Mouse (Mus musculus) hindbrain, postnatal 0 days (tissue): ENCODE measurements around the gene Elk3. TPM values are rescaled to one million over a fixed set of nuclear protein-coding genes. Genes with fewer than 3 reads are reported as not detected.

Experiments
- ATAC-seq: fragments of 200-750 bp; cut with Nextera tagmentation; 2 replicates; pipeline ENCODE4 v1.8.0; 2017; ENCODE audit warnings: mild to moderate bottlenecking, moderate TSS enrichment, moderate library complexity
- DNase-seq: peaks from one replicate; pipeline ENCODE4 v3.0.0-alpha.2; 2015; ENCODE audit warnings: low spot score
- H3K27ac ChIP-seq: fragments of 300-500 bp; sonication (generic); 2 replicates; pipeline ENCODE4 v1.5.1; 2014; ENCODE audit warnings: mild to moderate bottlenecking
- H3K27me3 ChIP-seq: fragments of 300-500 bp; sonication (generic); 2 replicates; pipeline ENCODE4 v1.6.1; 2014; ENCODE audit warnings: low read length, mixed read lengths; ENCODE audit not compliant: insufficient read depth
- H3K36me3 ChIP-seq: fragments of 300-500 bp; sonication (generic); 2 replicates; pipeline ENCODE4 v1.6.1; 2014; ENCODE audit warnings: low read length, mixed read lengths; ENCODE audit not compliant: insufficient read depth
- H3K4me1 ChIP-seq: fragments of 300-500 bp; sonication (generic); 2 replicates; pipeline ENCODE4 v1.6.1; 2014; ENCODE audit warnings: antibody characterized with exemption, low read length, mixed read lengths; ENCODE audit not compliant: insufficient read depth
- H3K4me2 ChIP-seq: fragments of 300-500 bp; sonication (generic); 2 replicates; pipeline ENCODE4 v1.6.1; 2014; ENCODE audit warnings: low read depth, mild to moderate bottlenecking, low read length, moderate library complexity, mixed read lengths
- H3K4me3 ChIP-seq: fragments of 300-500 bp; sonication (generic); 2 replicates; pipeline ENCODE4 v1.5.1; 2014; ENCODE audit warnings: low read length
- H3K9ac ChIP-seq: fragments of 300-500 bp; sonication (generic); replicated peaks from 2 replicates; pipeline ENCODE4 v1.6.1; 2014; ENCODE audit warnings: mild to moderate bottlenecking, low read length, moderate library complexity, mixed read lengths
- H3K9me3 ChIP-seq: fragments of 300-500 bp; sonication (generic); 2 replicates; pipeline ENCODE4 v1.6.1; 2016; ENCODE audit warnings: low read length, mixed read lengths
- CTCF ChIP-seq: IDR thresholded peaks from 2 replicates; pipeline ENCODE4 v1.5.1; 2016; ENCODE audit warnings: antibody characterized with exemption, control low read depth, low read depth
- WGBS: fragments of 180-500 bp; shearing (Covaris S2); extraction: QIAGEN DNeasy Blood & Tissue Kit; methylation state at CpG from one replicate; pipeline ENCODE4 v1.1.7; 2014; 5-methylcytosine and 5-hydroxymethylcytosine counted together
- polyA plus RNA-seq: library from polyadenylated mRNA; unstranded; fragments of >200 nt; fragmentation: Nextera tagmentation; extraction: Ambion mirVana; gene quantifications from 2 replicates; pipeline ENCODE4 v1.2.1, GENCODE M21; 2015
- total RNA-seq: library from RNA; depleted of rRNA; stranded (reverse); fragments of >200 nt; gene quantifications from 2 replicates; pipeline ENCODE4 v1.2.3, GENCODE M21; 2014

Gene Elk3
- total and polyA plus RNA-seq, 2 experiments from 2014 or later = 7.1 to 7.6 TPM

DNA sequence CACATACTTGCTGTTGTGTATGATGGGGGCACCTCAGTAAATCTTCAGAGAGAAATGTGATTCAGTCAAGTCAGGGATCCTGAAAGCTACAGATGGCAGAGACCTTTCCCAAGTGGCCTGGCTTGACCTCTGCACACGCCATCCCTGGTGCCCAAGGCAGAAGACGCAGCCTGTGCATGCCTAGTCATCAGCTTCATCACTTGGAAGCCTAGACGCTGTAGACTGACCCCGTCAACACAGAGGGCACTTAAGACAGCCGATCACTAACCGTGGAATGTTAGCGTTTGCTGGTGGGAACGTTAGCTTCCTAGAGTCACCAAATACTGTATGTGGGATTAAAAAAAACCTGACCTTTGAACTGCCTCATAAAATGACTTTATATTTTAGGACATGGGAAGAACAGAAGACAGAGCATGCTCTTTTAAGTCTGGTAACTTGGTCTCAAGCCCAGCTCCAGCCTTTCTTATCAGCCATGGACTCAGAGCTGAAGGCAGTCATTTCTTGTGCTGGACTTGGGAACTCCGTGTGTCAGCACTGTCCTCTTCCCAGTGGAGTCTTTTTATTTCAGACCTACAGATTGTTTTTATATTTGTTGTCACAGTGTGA lies 71.6 kb downstream of the Elk3 start:
- WGBS = 76% methylated on average over 9 of the region's 9 CpGs
- no peak for TF ChIP-seq CTCF
- ATAC-seq = no peak
- Histone ChIP-seq H3K27me3 (no peaks in the 10 kb centered on the region), H3K27ac (no peak overlapping the region), H3K36me3 (peaks cover 36% of the 10 kb centered on the region), H3K4me2 (no peak overlapping the region), H3K9me3 (no peaks in the 10 kb centered on the region), H3K4me1 (no peaks in the 10 kb centered on the region), H3K4me3 (no peak overlapping the region), H3K9ac (no peak overlapping the region)
- no peak for DNase-seq

DNA sequence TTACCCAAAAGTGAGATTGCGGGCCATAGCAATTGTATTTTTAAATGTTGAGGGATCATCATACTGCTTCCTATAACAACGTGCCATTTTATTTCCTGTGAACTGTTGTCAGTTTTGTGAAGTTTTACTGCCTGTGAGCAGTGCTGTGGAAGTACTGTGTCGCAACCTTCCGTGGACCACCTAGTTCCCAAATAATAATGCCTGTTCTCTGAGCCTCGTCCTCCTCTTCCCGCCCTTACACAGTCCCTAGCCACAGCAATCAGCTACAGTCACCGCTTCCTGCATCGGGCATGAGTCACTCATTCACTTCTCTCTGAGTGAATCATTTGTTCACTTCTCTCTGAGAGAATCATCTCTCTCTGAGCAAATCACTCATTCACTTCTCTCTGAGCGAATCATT lies 76.2 kb downstream of the Elk3 start:
- H3K4me1 ChIP-seq = no peaks in the 10 kb centered on the region
- H3K9me3 ChIP-seq = no peaks in the 10 kb centered on the region
- H3K27me3 ChIP-seq = no peaks in the 10 kb centered on the region
- no peak overlapping the region for H3K9ac ChIP-seq
- WGBS = 95% methylated on average over 9 of the region's 9 CpGs
- DNase-seq (no peak), ATAC-seq (no peak)
- H3K27ac ChIP-seq = no peak overlapping the region
- peaks cover 31% of the 10 kb centered on the region for H3K36me3 ChIP-seq
- no peak for TF ChIP-seq CTCF
- no peak overlapping the region for H3K4me3 ChIP-seq
- H3K4me2 ChIP-seq = no peak overlapping the region

DNA sequence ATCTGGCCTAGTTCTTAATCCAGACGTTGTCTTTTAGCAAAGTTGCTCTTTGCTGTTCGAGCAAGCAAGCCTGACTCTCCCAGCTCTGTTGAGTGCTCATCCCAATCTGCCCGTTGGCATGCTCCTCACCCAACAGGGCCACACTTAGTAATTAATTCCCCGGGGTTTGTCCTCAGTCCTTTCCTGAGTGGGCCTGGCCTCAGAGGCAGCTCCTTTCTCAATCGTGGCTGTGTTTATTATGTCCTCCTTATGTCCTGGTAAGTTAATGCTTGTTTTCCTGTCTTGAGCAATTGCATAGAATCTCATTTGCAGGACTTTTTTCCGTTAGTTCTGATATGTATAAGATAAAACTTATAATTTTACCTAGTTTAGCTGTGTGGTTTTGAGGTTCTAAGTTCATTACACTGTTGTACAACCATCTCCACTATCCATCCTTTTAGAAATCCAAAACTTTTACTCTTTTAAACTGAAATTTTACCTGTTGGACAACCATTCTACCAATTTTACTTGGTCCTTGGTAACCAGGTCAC lies 77.2 kb downstream of the Elk3 start:
- Histone ChIP-seq H3K9me3 (no peaks in the 10 kb centered on the region), H3K27ac (no peak overlapping the region), H3K4me1 (no peaks in the 10 kb centered on the region), H3K4me2 (no peak overlapping the region), H3K9ac (no peak overlapping the region), H3K27me3 (no peaks in the 10 kb centered on the region), H3K36me3 (peaks cover 21% of the 10 kb centered on the region), H3K4me3 (no peak overlapping the region)
- DNase-seq = no peak
- no peak for ATAC-seq
- WGBS = 88% methylated on average over 6 of the region's 6 CpGs
- no peak for TF ChIP-seq CTCF

DNA sequence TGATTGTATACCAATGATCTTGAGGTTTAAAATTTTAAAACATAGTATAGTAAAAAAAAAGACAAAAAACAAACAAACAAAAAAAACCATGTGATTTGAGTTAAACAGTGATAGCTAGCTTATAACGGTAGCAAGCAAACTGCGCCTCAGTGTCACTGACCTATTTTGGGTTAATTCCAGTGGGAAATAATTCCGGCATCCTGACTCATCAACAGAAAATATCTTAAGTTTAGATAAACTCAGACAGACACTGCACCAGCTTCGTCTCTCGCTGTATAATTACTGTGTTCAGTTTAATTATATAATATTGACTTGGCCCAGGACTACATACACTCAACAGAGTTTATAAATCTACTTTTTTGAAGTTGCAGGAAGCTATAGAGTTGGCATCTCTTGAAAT lies 79.0 kb downstream of the Elk3 start:
- Histone ChIP-seq H3K27me3 (no peaks in the 10 kb centered on the region), H3K4me3 (no peak overlapping the region), H3K9ac (no peak overlapping the region), H3K4me2 (no peak overlapping the region), H3K27ac (no peak overlapping the region), H3K4me1 (no peaks in the 10 kb centered on the region), H3K9me3 (no peaks in the 10 kb centered on the region), H3K36me3 (peaks cover 19% of the 10 kb centered on the region)
- DNase-seq (no peak), ATAC-seq (no peak)
- 84% methylated on average over 5 of the region's 5 CpGs for WGBS
- no peak for TF ChIP-seq CTCF

DNA sequence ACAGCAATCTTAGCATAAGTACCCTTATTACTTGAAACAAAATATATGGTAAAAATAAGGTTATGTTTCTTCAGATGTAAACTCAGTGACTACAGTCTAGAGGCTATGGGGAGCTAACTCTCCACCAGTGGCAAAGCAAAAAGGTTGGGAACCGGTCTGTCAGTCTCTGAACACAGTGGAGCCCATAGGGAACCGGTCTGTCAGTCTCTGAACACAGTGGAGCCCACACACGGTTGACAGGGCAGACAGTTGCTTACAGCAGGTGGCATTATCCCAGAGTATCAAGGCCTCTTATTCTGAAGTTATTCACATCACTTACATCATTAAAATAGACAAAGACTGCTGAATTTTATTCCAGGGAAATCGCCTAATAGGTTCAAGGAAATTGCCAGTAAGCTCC lies 79.4 kb downstream of the Elk3 start:
- Histone ChIP-seq H3K4me1 (no peaks in the 10 kb centered on the region), H3K27ac (no peak overlapping the region), H3K4me3 (no peak overlapping the region), H3K4me2 (no peak overlapping the region), H3K9ac (no peak overlapping the region), H3K36me3 (peaks cover 23% of the 10 kb centered on the region; the same call in 1 of the 2 replicates), H3K27me3 (no peaks in the 10 kb centered on the region), H3K9me3 (no peaks in the 10 kb centered on the region)
- no peak for ATAC-seq
- TF ChIP-seq CTCF = no peak
- 51% methylated on average over 4 of the region's 4 CpGs for WGBS
- no peak for DNase-seq

DNA sequence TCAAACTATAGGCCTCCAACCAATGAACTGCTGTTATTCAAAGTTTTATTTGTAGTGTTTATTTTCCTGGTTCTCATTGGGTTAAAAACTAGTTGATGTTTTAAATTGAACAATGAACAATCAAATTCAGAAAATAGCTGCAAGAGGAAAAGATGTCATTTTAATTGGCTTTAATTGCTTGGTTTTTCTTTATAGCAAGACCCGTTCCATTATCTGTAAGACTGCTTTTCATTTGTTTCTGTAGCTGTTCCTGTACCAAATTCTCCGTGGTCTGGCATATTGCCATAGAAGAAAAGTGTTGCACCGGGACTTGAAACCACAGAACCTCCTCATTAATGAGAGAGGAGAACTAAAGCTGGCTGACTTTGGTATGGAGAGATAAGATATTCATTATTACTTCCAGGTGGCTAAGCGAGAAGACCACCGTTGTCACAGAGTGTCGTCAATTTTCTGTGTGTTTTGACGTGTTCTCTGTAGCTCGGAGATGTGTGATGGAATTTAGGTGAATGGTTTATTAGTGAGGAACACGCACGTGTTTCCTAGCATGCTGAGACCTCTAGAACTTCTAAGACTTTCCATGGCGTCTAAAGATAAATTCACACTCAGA lies 82.4 kb downstream of the Elk3 start:
- WGBS = 70% methylated on average over 11 of the region's 11 CpGs
- ATAC-seq (no peak), DNase-seq (no peak)
- Histone ChIP-seq H3K4me2 (no peak overlapping the region), H3K4me1 (no peaks in the 10 kb centered on the region), H3K36me3 (peaks cover 17% of the 10 kb centered on the region; the same call in 1 of the 2 replicates), H3K27ac (no peak overlapping the region), H3K4me3 (no peak overlapping the region), H3K9ac (no peak overlapping the region), H3K27me3 (no peaks in the 10 kb centered on the region), H3K9me3 (no peaks in the 10 kb centered on the region)
- no peak for TF ChIP-seq CTCF

DNA sequence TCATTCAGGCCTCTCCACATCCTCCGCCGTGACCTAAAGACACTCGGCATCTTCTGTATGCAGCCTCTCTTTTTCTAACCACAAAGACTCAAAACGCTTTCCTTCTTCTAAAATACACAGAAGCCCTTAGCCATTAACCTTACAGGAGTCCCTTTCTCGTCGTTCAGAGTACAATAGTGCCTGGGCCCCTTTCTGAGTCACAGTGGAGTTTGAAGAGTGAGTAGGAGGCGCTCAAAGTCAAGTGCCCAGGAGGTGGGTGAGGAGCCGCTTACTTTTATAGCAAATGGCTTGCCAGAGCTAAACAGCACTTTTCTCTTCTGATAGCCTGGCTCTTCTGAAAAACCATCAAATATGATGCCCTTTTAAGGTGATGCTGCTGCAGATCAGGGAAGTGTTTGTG lies 83.0 kb downstream of the Elk3 start:
- no peak overlapping the region for H3K9ac ChIP-seq
- DNase-seq = no peak
- no peak overlapping the region for H3K27ac ChIP-seq
- ATAC-seq = no peak
- no peaks in the 10 kb centered on the region for H3K4me1 ChIP-seq
- WGBS = 65% methylated on average over 8 of the region's 8 CpGs
- no peak for TF ChIP-seq CTCF
- no peaks in the 10 kb centered on the region for H3K27me3 ChIP-seq
- no peak overlapping the region for H3K4me2 ChIP-seq
- H3K4me3 ChIP-seq = no peak overlapping the region
- no peaks in the 10 kb centered on the region for H3K9me3 ChIP-seq
- peaks cover 15% of the 10 kb centered on the region; the same call in 1 of the 2 replicates for H3K36me3 ChIP-seq
